Mouse (Mus musculus) spleen, postnatal 10 days (tissue): ENCODE results near the gene Tas1r3.
A peak's percentile ranks its signal among the peaks of the same experiment; 100 is the strongest.

Source experiments
- DNase-seq, 2 experiments: peaks; one replicate each; pipeline ENCODE4 v3.0.0; 2021 to 2022; ENCODE audit warnings: low spot score in 2 of 2

The Tas1r3 gene

GRCm38 (mm10) chr4:155841651-155842270 is 21.4 kb downstream of the Tas1r3 start:
- DNase-seq = no peak

- DNase-seq = peak in 1 of 2 experiments; percentile 69
Measured at GRCm38 (mm10) chr4:155841003-155841454, 22.1 kb downstream of the Tas1r3 start.

- DNase-seq = peak; percentile 13 to 38
Measured at GRCm38 (mm10) chr4:155840076-155841002, 22.8 kb downstream of the Tas1r3 start.

- peak in 1 of 2 experiments; percentile 43 for DNase-seq
Measured at GRCm38 (mm10) chr4:155839483-155839910, 23.7 kb downstream of the Tas1r3 start, which contains the start of gene Mxra8. Mxra8 (plus strand) TSS chr4:155839680.

GRCm38 (mm10) chr4:155838187-155839153 is 24.7 kb downstream of the Tas1r3 start:
- no peak for DNase-seq

- no peak for DNase-seq
Measured at GRCm38 (mm10) chr4:155837404-155838010, 25.7 kb downstream of the Tas1r3 start.

- DNase-seq = peak; percentile 44 to 77
Measured at GRCm38 (mm10) chr4:155833836-155834235, 29.3 kb downstream of the Tas1r3 start.

GRCm38 (mm10) chr4:155833234-155833633 is 29.9 kb downstream of the Tas1r3 start:
- DNase-seq = no peak

- DNase-seq = peak in 1 of 2 experiments; percentile 25
Measured at GRCm38 (mm10) chr4:155832321-155832720, 30.8 kb downstream of the Tas1r3 start.

- peak in 1 of 2 experiments; percentile 63 for DNase-seq
Measured at GRCm38 (mm10) chr4:155831831-155832230, 31.3 kb downstream of the Tas1r3 start.

- DNase-seq = peak; percentile 94 to 97
Measured at GRCm38 (mm10) chr4:155831205-155831766, 31.9 kb downstream of the Tas1r3 start, which contains the start of gene Aurkaip1. Aurkaip1 (plus strand) TSS chr4:155831272.

GRCm38 (mm10) chr4:155830596-155830995 is 32.6 kb downstream of the Tas1r3 start:
- no peak for DNase-seq

- DNase-seq = no peak
Measured at GRCm38 (mm10) chr4:155829866-155830265, 33.3 kb downstream of the Tas1r3 start.

- DNase-seq = no peak
Measured at GRCm38 (mm10) chr4:155823443-155823842, 39.7 kb downstream of the Tas1r3 start.

GRCm38 (mm10) chr4:155821025-155821424 is 42.1 kb downstream of the Tas1r3 start:
- peak in 1 of 2 experiments; percentile 62 for DNase-seq

GRCm38 (mm10) chr4:155817533-155817932 is 45.6 kb downstream of the Tas1r3 start:
- DNase-seq = no peak

GRCm38 (mm10) chr4:155812665-155813181 is 50.4 kb downstream of the Tas1r3 start:
- DNase-seq = peak; percentile 60 to 62

GRCm38 (mm10) chr4:155811929-155812664 is 51.1 kb downstream of the Tas1r3 start, which contains the start of gene Ccnl2:
Ccnl2 (plus strand) TSS chr4:155812489.
- DNase-seq = peak; percentile 85 to 94
